Mouse (Mus musculus): ENCODE results near the gene Inpp5k.

DNA sequence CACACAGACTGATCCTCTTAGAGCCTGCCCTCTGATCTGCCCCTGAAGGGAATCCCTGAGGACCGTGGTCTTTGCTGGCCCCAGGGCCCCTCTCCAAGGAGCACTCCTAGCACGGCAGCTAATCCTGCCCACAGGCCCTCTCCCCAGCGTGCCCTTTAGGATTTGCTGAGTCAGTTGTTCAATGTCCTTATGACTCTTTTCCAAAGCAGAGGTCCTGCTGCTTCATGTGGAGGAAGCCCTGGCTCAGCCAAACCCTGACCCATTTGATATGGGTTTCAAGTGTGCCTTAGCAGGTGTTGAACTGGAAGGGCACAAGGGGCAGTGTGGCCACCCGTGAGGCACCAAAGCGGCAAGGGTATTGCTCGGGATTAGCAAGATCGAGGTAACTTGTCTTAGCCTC lies 35.0 kb upstream of the Inpp5k start:
- no peak for TF ChIP-seq CTCF (IDR thresholded peaks at IDR 0.05; ENCODE audit: extremely low read depth, insufficient read depth, insufficient read length, insufficient replicate concordance)
- TF ChIP-seq POLR2A (IDR thresholded peaks at IDR 0.05; ENCODE audit: low read depth, low read length), result no peak

All from spleen, adult 2 months (tissue).